Comparison of ENCODE assay signal across 9 mouse cellular contexts in genomic region chr15:78843581-78844469, GRCm38 (mm10). TPM values are rescaled to one million over a fixed set of nuclear protein-coding genes. Genes with fewer than 3 reads are reported as not detected.
DNase-seq lines count a peak whose midpoint lies in the region; ATAC-seq and TF ChIP-seq lines count a peak whose summit lies in the region.
"Had no signal": no experiment of that assay in that cellular context is flagged by ENCODE, and none has a peak within 500 bp of the region (broad histone marks: within the 10 kb centered on the region; RNA-seq: fewer than 3 reads in every experiment).

No protein-coding gene starts in this region.

- peak overlapping the region; percentile 73 for H3K9ac ChIP-seq in embryonic facial prominence, embryonic 12.5 days
- peak overlapping the region; percentile 72; the same call in 1 of the 2 replicates for H3K9ac ChIP-seq in hindbrain, embryonic 13.5 days
- H3K9ac ChIP-seq in liver, embryonic 15.5 days, result peak overlapping the region; percentile 54; the same call in 1 of the 2 replicates

- no peaks in the 10 kb centered on the region for H3K9me3 ChIP-seq in embryonic facial prominence, embryonic 12.5 days
- no peaks in the 10 kb centered on the region for H3K9me3 ChIP-seq in hindbrain, embryonic 13.5 days
- no peaks in the 10 kb centered on the region for H3K9me3 ChIP-seq in liver, embryonic 15.5 days (replicated peaks)

- TF ChIP-seq CTCF in cerebellum, adult 2 months (IDR thresholded peaks at IDR 0.05; ENCODE audit: borderline replicate concordance, insufficient read depth, low read depth, low read length), result no peak
- TF ChIP-seq CTCF in olfactory bulb, adult 2 months (IDR thresholded peaks at IDR 0.05; ENCODE audit: insufficient read depth, low read depth, low read length), result no peak

- WGBS in cerebellum, adult 2 months, result 59% methylated on average over 21 of the region's 21 CpGs
- 34% methylated on average over 21 of the region's 21 CpGs for WGBS in embryonic facial prominence, embryonic 12.5 days
- WGBS in hindbrain, embryonic 13.5 days, result 40% methylated on average over 21 of the region's 21 CpGs
- 22% methylated on average over 21 of the region's 21 CpGs for WGBS in liver, embryonic 15.5 days (ENCODE audit: insufficient replicate concordance)
- WGBS in olfactory bulb, adult 2 months, result 56% methylated on average over 21 of the region's 21 CpGs

- H3K4me2 ChIP-seq in embryonic facial prominence, embryonic 12.5 days (replicated peaks), result peak overlapping the region; percentile 79
- peak overlapping the region; percentile 75 for H3K4me2 ChIP-seq in hindbrain, embryonic 13.5 days
- H3K4me2 ChIP-seq in liver, embryonic 15.5 days, result peak overlapping the region; percentile 51

- H3K36me3 ChIP-seq in embryonic facial prominence, embryonic 12.5 days, result no peaks in the 10 kb centered on the region
- H3K36me3 ChIP-seq in hindbrain, embryonic 13.5 days, result no peaks in the 10 kb centered on the region
- 0 out of 2 replicates have a peak, but pooled peaks cover 3% of the 10 kb centered on the region for H3K36me3 ChIP-seq in liver, embryonic 15.5 days (replicated peaks)

- H3K4me3 ChIP-seq in cerebellum, adult 2 months (replicated peaks; ENCODE audit: insufficient read depth, low read depth, low read length), result peak overlapping the region; percentile 20
- peak overlapping the region; percentile 53 for H3K4me3 ChIP-seq in embryonic facial prominence, embryonic 12.5 days
- H3K4me3 ChIP-seq in hindbrain, embryonic 13.5 days, result peak overlapping the region; percentile 46
- peak overlapping the region; percentile 58 for H3K4me3 ChIP-seq in liver, embryonic 15.5 days (replicated peaks)
- peak overlapping the region; percentile 51 for H3K4me3 ChIP-seq in olfactory bulb, adult 2 months (ENCODE audit: insufficient read depth, low read depth, low read length)

- no peak for TF ChIP-seq POLR2A in cerebellum, adult 2 months (IDR thresholded peaks at IDR 0.05; ENCODE audit: borderline replicate concordance, insufficient read depth, low read length)
- TF ChIP-seq POLR2A in olfactory bulb, adult 2 months (IDR thresholded peaks at IDR 0.05; ENCODE audit: insufficient read depth, low read depth, low read length), result no peak

- H3K27ac ChIP-seq in cerebellum, adult 2 months (ENCODE audit: insufficient read depth, low read length), result peak overlapping the region; percentile 55; the same call in 1 of the 2 replicates
- H3K27ac ChIP-seq in embryonic facial prominence, embryonic 12.5 days, result 0 out of 2 replicates have a peak overlapping the region, but pooled peaks have one; percentile 74
- H3K27ac ChIP-seq in hindbrain, embryonic 13.5 days, result peak overlapping the region; percentile 4; the same call in 1 of the 2 replicates
- peak overlapping the region; percentile 78 for H3K27ac ChIP-seq in liver, embryonic 15.5 days (replicated peaks)
- no peak overlapping the region for H3K27ac ChIP-seq in olfactory bulb, adult 2 months (ENCODE audit: insufficient read depth, low read depth, low read length)

- no peaks in the 10 kb centered on the region for H3K4me1 ChIP-seq in cerebellum, adult 2 months (ENCODE audit: control insufficient read depth, insufficient read depth, low read length)
- H3K4me1 ChIP-seq in embryonic facial prominence, embryonic 12.5 days, result peaks cover 49% of the 10 kb centered on the region
- peaks cover 67% of the 10 kb centered on the region for H3K4me1 ChIP-seq in hindbrain, embryonic 13.5 days (replicated peaks)
- H3K4me1 ChIP-seq in liver, embryonic 15.5 days (replicated peaks), result peaks cover 61% of the 10 kb centered on the region
- peaks cover 31% of the 10 kb centered on the region for H3K4me1 ChIP-seq in olfactory bulb, adult 2 months (ENCODE audit: control insufficient read depth, insufficient read depth, low read length)

- no peak for ATAC-seq in embryonic facial prominence, embryonic 12.5 days (ENCODE audit: insufficient number of reproducible peaks, insufficient read depth, low FRiP score, low TSS enrichment)
- ATAC-seq in hindbrain, embryonic 13.5 days (ENCODE audit: low FRiP score), result no peak
- ATAC-seq in liver, embryonic 15.5 days (ENCODE audit: insufficient read depth), result no peak

- intact Hi-C loops in left cerebral cortex, postnatal 4 days (cut with DNase I), result no loop called here

- DNase-seq in cerebellum, adult 2 months, result no peak
- no peak for DNase-seq in cerebellum, postnatal 14 days
- no peak for DNase-seq in urinary bladder, postnatal 4 days (ENCODE audit: low spot score in 2 of 2)
- DNase-seq in left cerebral cortex, postnatal 4 days, result no peak

- H3K27me3 ChIP-seq in cerebellum, adult 2 months (ENCODE audit: control insufficient read depth, insufficient read depth, low read length), result no peaks in the 10 kb centered on the region; the same call in 1 of the 2 replicates
- H3K27me3 ChIP-seq in embryonic facial prominence, embryonic 12.5 days, result 0 out of 2 replicates have a peak, but pooled peaks cover 6% of the 10 kb centered on the region
- H3K27me3 ChIP-seq in hindbrain, embryonic 13.5 days, result peaks cover 45% of the 10 kb centered on the region
- peaks cover 75% of the 10 kb centered on the region for H3K27me3 ChIP-seq in liver, embryonic 15.5 days

RNA-seq across cellular contexts. Expression of gene Cdc42ep1, which starts 1.4 kb away (rescaled TPM):
- polyA plus RNA-seq in cerebellum, adult 2 months (2012; rRNA removed), result 73.2 and 77.3 TPM in 2 replicates
- 25.6 and 25.7 TPM in 2 replicates for polyA plus RNA-seq in embryonic facial prominence, embryonic 12.5 days (2016; fragmentation: Nextera tagmentation; extraction: Ambion mirVana)
- polyA plus RNA-seq in hindbrain, embryonic 13.5 days (2015; fragmentation: Nextera tagmentation; extraction: Ambion mirVana), result 9.5 and 11.0 TPM in 2 replicates
- 13.0 and 15.2 TPM in 2 replicates for polyA plus RNA-seq in liver, embryonic 15.5 days (2015; fragmentation: Nextera tagmentation; extraction: Ambion mirVana)
- not detected in 2 replicates for polyA plus RNA-seq in olfactory bulb, adult 2 months (2012; ENCODE audit: insufficient read depth, insufficient read length, low replicate concordance, missing spikeins)
- 1 to 10 TPM; 8.3 to 9.1 TPM for total RNA-seq in left cerebral cortex, postnatal 4 days (2021)

RNA-seq across cellular contexts. Expression of gene Lgals2, which starts 11.5 kb away (rescaled TPM):
- 0.87 and 1.2 TPM in 2 replicates for polyA plus RNA-seq in cerebellum, adult 2 months (2012; rRNA removed)
- polyA plus RNA-seq in embryonic facial prominence, embryonic 12.5 days (2016; fragmentation: Nextera tagmentation; extraction: Ambion mirVana), result not detected in 2 replicates
- not detected in 2 replicates for polyA plus RNA-seq in hindbrain, embryonic 13.5 days (2015; fragmentation: Nextera tagmentation; extraction: Ambion mirVana)
- polyA plus RNA-seq in liver, embryonic 15.5 days (2015; fragmentation: Nextera tagmentation; extraction: Ambion mirVana), result 7.7 and 9.5 TPM in 2 replicates
- polyA plus RNA-seq in olfactory bulb, adult 2 months (2012; ENCODE audit: insufficient read depth, insufficient read length, low replicate concordance, missing spikeins), result not detected in 2 replicates
- not detected for total RNA-seq in left cerebral cortex, postnatal 4 days (2021)

RNA-seq across cellular contexts. Expression of gene Gga1, which starts 33.2 kb away (rescaled TPM):
- polyA plus RNA-seq in cerebellum, adult 2 months (2012; rRNA removed), result 80.8 and 82.5 TPM in 2 replicates
- polyA plus RNA-seq in embryonic facial prominence, embryonic 12.5 days (2016; fragmentation: Nextera tagmentation; extraction: Ambion mirVana), result 50.0 and 51.1 TPM in 2 replicates
- 49.9 and 50.6 TPM in 2 replicates for polyA plus RNA-seq in hindbrain, embryonic 13.5 days (2015; fragmentation: Nextera tagmentation; extraction: Ambion mirVana)
- 21.4 and 23.6 TPM in 2 replicates for polyA plus RNA-seq in liver, embryonic 15.5 days (2015; fragmentation: Nextera tagmentation; extraction: Ambion mirVana)
- polyA plus RNA-seq in olfactory bulb, adult 2 months (2012; ENCODE audit: insufficient read depth, insufficient read length, low replicate concordance, missing spikeins), result not detected in 2 replicates
- 10 to 100 TPM; 59.3 to 65.6 TPM for total RNA-seq in left cerebral cortex, postnatal 4 days (2021)

RNA-seq across cellular contexts. Expression of gene Card10, which starts 41.0 kb away (rescaled TPM):
- 7.1 and 8.2 TPM in 2 replicates for polyA plus RNA-seq in cerebellum, adult 2 months (2012; rRNA removed)
- polyA plus RNA-seq in embryonic facial prominence, embryonic 12.5 days (2016; fragmentation: Nextera tagmentation; extraction: Ambion mirVana), result 3.6 TPM in 2 replicates
- 1.6 TPM in 2 replicates for polyA plus RNA-seq in hindbrain, embryonic 13.5 days (2015; fragmentation: Nextera tagmentation; extraction: Ambion mirVana)
- polyA plus RNA-seq in liver, embryonic 15.5 days (2015; fragmentation: Nextera tagmentation; extraction: Ambion mirVana), result 1.8 and 2.5 TPM in 2 replicates
- not detected in 2 replicates for polyA plus RNA-seq in olfactory bulb, adult 2 months (2012; ENCODE audit: insufficient read depth, insufficient read length, low replicate concordance, missing spikeins)
- total RNA-seq in left cerebral cortex, postnatal 4 days (2021), result 1 to 10 TPM; 5.2 to 5.4 TPM

RNA-seq across cellular contexts. Expression of gene Gm49510, which starts 55.6 kb away (rescaled TPM):
- polyA plus RNA-seq in cerebellum, adult 2 months (2012; rRNA removed), result 0.10 TPM in 2 replicates
- 0.29 and 1.4 TPM in 2 replicates for polyA plus RNA-seq in embryonic facial prominence, embryonic 12.5 days (2016; fragmentation: Nextera tagmentation; extraction: Ambion mirVana)
- polyA plus RNA-seq in hindbrain, embryonic 13.5 days (2015; fragmentation: Nextera tagmentation; extraction: Ambion mirVana), result not detected in 2 replicates
- 0.08 and 0.26 TPM in 2 replicates for polyA plus RNA-seq in liver, embryonic 15.5 days (2015; fragmentation: Nextera tagmentation; extraction: Ambion mirVana)
- not detected in 2 replicates for polyA plus RNA-seq in olfactory bulb, adult 2 months (2012; ENCODE audit: insufficient read depth, insufficient read length, low replicate concordance, missing spikeins)
- not detected for total RNA-seq in left cerebral cortex, postnatal 4 days (2021)
- polyA plus RNA-seq: gonadal fat pad, adult 2 months had no signal

Comparison
In these comparisons a context has a peak if more than half of its experiments do, and no peak if none do; other contexts are left out.
1. RNA of gene Cdc42ep1, which starts 1.4 kb away (polyA plus RNA-seq): 73.2 to 77.3 TPM in cerebellum, adult 2 months, 25.6 to 25.7 TPM in embryonic facial prominence, embryonic 12.5 days, 13.0 to 15.2 TPM in liver, embryonic 15.5 days and 9.5 to 11.0 TPM in hindbrain, embryonic 13.5 days; not detected in olfactory bulb, adult 2 months; every median in the first group is over 10 times any median in the second.
2. Peak in every context shown above with its lines, with median percentiles within 50 percentile points of each other: H3K4me3 ChIP-seq, H3K4me2 ChIP-seq and H3K9ac ChIP-seq.